Mouse (Mus musculus): Measurements from ENCODE around the gene Cdc37l1.
A peak's percentile ranks its signal among the peaks of the same experiment; 100 is the strongest.

The Cdc37l1 gene

GRCm38 (mm10) chr19:29008069-29008706 lies 18.0 kb downstream of the Cdc37l1 start:
- no peak for DNase-seq

GRCm38 (mm10) chr19:29009046-29009445 lies 18.9 kb downstream of the Cdc37l1 start:
- no peak for DNase-seq

DNA sequence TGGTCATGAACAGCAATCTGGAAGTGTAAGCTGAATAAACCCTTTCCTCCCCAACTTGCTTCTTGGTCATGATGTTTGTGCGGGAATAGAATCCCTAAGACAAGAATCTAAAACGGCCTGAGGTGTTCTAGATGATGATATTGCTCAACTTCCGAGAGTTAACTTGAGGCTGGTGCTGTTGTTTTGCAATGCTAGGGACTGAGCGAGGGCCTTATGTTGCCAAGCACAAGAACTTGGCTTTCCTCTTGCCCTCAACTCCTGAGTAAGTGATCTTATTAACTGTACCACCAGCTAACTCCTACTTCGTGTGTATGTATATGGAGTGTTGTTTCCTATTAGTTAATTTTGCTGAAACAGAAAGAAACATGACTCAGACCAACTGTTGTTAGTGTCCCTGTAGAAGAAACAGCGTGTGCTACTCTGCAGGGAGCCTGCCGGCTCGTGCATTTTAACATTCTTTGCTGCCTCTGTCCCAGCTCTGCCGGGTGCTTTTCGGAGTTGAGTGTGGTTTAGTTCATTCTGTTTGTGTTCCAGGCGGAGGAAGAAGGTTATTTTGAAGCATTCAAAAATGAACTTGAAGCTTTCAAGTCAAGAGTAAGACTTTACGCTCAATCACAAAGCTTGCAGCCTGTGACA lies 21.3 kb downstream of the Cdc37l1 start:
- no peak for DNase-seq

DNA sequence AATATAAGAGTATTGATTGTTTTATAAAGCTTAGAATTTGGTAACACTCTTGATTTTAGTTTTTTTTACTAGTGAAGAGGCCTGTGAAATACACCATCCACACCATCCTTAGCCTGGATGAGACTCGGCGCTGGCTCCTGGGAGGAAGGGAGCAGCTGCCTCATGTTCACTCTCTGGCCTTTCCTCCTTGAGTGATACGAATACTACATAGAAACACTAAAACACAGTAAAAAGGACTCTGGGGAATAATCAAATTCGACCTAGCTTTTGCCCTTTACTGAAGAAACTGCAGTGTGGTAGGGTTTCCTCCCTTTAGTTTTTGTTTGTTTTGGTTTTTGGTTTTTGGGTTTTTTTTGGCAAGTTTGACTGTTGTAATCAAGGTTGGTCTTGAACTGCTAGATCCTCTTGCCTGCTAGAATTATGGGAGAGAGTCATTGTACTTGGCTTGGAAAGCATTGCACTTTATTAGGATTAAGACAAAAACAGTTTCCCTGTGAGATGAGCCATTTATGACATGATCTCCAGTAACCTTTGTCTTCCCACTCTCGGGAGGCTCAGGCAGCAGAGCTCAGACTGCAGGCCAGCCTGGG lies 24.4 kb downstream of the Cdc37l1 start:
- DNase-seq: no peak

DNA sequence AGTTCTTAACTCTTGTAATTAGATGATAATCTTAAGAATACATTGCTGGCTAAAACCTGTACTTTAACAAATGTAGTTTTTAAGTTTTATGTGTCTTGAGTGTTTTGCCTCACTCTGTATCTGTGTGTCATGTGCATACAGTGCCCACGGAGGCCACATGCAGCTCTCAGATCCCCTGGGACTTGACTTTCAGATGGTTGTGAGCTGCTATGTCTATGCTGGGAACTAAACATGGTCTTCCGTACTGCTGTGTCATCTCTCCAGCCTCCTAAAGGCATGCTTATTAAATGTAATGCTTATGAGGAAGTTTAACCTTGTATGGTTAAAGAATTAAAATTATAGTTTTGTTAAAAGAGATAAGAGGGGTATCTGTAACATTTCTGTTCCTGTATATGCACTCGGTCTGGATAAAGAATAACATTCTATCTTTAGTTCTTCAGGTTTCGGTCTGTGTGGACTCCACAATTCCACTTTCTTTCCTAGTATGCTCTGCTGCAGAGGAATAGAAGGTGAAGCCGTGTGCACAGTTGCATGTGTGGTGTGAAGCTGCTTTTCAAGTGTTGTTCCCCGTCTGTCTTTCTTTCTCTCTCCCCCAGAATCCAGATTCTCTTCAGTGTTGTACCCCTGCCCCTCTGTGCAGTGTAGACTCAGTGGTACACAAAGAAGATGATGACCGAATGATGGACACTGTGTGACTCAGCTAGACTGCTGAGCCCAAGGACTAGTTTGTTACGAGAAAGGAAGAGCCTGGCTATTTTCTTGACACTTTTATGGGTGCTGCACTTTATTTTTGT lies 25.5 kb downstream of the Cdc37l1 start:
- no peak for DNase-seq

DNA sequence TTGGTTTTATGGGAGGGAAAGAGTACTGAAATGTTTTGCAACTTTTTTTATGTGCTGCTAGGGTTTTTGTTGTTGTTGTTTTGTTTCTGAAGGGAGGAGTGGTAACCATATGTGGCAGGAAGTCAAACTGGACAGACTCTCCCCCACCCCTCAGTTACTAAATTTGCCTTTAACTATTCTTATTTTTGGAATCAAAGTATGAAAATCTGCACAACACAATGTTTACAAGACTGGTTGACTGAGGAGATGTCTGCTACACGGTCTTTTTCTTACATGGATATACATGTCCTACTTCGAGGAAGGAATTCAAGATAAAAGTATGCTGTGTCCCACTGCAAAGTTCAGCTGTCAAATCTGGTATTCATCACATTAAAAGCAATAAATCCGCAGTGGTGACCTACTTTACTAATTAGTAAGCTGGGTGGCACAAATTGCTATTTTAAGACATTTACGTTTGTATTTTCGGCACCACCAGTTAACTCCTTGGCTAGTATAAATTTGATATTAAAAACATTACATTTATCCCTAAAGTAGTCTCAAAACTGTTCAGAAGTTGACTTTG lies 26.1 kb downstream of the Cdc37l1 start:
- DNase-seq: no peak

DNA sequence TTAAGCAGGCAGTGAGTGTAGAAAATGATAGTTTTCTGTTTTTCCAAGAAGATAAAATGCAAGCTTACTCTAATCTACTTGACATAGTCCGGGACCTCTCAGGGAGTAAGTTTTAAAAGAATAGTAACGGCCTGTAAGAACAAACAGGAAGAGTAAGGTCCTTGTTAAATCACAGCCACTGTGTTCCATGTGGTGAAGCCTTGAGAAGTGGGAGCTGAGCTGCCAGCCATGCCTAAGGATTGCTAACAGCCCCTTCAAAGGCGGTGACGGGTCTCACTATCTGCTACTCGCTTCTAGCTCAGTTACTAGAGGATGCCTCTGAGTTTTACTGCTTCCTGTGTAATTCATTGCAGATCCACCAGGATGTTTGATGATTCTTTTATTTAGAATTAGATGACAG lies 26.6 kb downstream of the Cdc37l1 start:
- DNase-seq: no peak

GRCm38 (mm10) chr19:29019647-29020046 lies 29.5 kb downstream of the Cdc37l1 start:
- DNase-seq: peak in 1 of 2 experiments; percentile 17

GRCm38 (mm10) chr19:29021754-29022345 lies 31.7 kb downstream of the Cdc37l1 start:
- no peak for DNase-seq

GRCm38 (mm10) chr19:29024391-29024947 lies 34.3 kb downstream of the Cdc37l1 start:
- DNase-seq: peak; percentile 43 to 51

DNA sequence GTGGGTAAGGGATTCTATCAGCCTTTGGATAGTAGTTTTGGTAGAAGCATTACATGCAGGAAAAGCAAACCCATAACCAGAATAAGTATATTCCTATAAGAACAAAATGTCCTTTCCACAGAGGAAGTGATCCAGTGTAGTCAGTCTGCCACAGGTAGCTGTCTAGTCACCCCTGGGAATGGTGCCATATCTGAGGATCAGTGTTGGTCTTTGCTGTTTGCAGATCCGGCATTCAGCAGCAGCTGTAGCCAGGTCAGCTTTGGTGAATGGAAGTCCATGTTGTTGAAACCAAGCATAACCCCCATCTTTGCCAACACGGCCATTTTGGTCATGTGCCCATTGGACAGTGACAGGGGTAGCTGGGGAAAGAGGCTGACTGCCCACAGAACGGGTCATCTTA lies 41.6 kb downstream of the Cdc37l1 start:
- DNase-seq: no peak

GRCm38 (mm10) chr19:29032662-29033061 lies 42.5 kb downstream of the Cdc37l1 start:
- no peak for DNase-seq

DNA sequence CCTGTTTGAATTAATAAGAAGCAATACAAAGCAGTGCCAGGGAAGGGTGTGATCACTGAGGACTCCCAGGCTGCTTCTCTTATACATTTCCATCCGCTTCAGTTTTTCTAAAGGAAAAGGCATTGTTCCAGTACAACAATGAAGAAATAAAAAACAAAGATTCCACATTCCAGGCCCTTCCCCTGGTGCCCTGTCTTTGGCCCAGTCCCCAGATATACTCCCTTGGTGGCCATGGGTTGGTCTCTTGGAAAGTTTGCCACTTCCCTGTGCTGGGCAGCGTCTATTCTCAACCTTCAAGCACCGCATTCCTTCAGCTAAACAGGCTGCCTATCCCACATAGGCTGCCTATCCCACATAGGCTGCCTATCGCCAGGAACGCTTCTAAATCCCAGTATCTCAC lies 46.9 kb downstream of the Cdc37l1 start:
- no peak for DNase-seq

GRCm38 (mm10) chr19:29037541-29037940 lies 47.4 kb downstream of the Cdc37l1 start:
- no peak for DNase-seq

- DNase-seq: no peak
Measured at GRCm38 (mm10) chr19:29039334-29039733, 49.2 kb downstream of the Cdc37l1 start.

DNA sequence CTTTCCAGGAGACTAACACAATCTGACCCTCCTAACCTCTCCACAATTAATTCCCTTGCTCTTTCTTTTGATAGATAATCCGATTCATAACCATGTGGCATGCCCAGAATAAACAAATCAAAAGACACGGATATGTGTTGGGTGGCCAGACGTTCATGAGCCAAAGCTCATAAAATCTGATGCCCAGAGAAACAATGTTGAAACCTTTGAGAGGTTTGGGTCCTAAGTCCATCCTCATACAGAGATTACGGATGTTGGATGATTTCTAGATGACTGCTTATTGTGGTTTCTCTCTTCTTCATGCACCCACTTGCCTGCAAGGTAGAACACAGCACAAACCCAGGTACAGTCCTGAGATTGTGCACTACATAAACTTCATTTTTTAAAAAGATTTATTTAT lies 50.1 kb downstream of the Cdc37l1 start:
- no peak for DNase-seq

DNA sequence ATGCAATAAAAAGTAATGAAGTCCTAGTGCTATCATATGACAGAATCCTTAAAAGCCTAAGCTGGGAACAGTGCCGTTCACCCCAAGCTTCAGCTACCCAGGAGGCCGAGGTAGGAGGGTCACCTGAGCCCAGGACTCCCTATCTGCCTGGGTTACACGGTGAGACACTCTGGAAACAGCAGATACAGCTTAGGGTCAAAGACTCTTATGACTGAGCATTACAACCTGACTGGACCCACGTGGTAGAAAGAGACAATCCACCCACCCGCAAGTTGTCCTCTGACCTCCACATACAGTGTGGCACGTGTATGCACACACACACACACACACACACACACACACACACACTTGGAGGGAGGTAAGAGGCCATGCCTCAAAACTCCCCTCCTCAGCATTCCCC lies 52.0 kb downstream of the Cdc37l1 start:
- no peak for DNase-seq

GRCm38 (mm10) chr19:29042647-29043046 lies 52.5 kb downstream of the Cdc37l1 start:
- no peak for DNase-seq

DNA sequence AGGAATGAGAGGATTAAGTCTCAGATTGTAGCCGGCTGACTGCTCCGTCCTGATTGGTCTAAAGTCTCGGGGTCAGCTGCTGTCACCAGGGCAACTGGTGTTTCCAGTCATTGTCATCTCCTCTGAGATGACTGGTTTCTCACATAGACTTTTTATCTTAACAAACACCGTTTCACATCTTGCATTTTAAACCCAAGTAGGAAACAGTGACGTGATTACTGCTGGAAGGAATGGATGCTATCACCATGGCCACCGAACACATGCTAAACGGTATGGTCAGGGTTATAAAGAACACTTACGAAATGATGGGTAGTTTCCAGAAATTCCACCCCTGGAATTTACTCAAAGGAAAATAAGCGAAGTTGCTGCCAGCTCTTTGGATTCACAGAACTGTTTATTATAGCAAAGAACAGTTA lies 54.2 kb downstream of the Cdc37l1 start:
- no peak for DNase-seq

DNA sequence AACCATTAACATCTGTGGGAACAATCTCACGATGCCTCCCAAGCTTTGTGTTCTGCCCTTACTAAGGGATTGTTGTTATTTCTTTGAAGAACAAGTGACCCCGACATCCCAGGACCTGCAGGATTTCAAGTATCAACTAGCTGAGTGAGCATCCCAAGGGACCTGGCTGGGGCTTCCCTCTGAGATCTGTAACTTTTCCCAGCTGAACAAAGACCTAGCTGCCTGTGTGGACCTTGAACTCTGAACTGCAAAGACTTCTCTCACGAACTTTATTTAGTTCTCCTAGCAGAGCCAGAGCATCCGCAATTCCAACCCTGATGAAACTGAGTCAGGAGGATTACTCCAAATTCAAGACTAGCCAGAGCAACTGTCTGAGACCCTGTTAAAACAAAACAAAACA lies 55.2 kb downstream of the Cdc37l1 start:
- no peak for DNase-seq

- DNase-seq: no peak
Measured at GRCm38 (mm10) chr19:29045956-29046650, 56.0 kb downstream of the Cdc37l1 start.

GRCm38 (mm10) chr19:29046961-29047333 lies 56.8 kb downstream of the Cdc37l1 start:
- no peak for DNase-seq

Data from cerebellum, postnatal 10 days (tissue).